Mouse (Mus musculus): ENCODE results near the gene Scarb1. TPM values are rescaled to one million over a fixed set of nuclear protein-coding genes. Genes with fewer than 3 reads are reported as not detected.

The Scarb1 gene
- polyA plus RNA-seq, 1 experiment from 2014 or later: 30.1 TPM

DNA sequence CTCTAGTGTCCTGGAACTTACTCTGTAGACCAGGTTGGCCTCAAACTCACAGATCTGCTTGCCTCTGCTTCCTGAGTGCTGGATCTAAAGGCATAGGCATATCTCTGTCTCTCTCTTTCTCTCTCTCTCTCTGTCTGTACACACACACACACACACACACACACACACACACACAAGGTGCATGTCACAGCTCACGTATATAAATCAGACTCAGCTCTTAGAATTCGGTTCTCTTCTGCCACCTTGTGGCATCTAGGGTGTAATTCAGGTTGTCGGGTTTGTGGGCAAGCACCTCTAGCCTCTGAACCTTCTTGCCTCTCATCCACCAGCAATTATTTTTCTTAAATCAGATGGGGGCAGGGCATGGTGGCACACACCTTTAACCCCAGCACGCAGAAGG is 27.7 kb upstream of the Scarb1 start:
- Histone ChIP-seq H3K4me3 (ENCODE audit: low read depth, low read length) (no peak overlapping the region), H3K9me3 (ENCODE audit: control insufficient read depth, low read length) (no peaks in the 10 kb centered on the region), H3K36me3 (ENCODE audit: control insufficient read depth, insufficient read depth, low read length) (no peaks in the 10 kb centered on the region), H3K27ac (replicated peaks) (no peak overlapping the region), H3K27me3 (ENCODE audit: control insufficient read depth, insufficient read depth, low read length) (no peaks in the 10 kb centered on the region), H3K4me2 (replicated peaks; ENCODE audit: low read depth) (no peak overlapping the region), H3K9ac (ENCODE audit: low read length) (no peak overlapping the region), H3K4me1 (replicated peaks; ENCODE audit: control insufficient read depth, insufficient read depth) (no peaks in the 10 kb centered on the region)
- ATAC-seq (ENCODE audit: low FRiP score, low TSS enrichment) (peak; percentile 30), DNase-seq (ENCODE audit: low spot score) (peak; percentile 54)
- TF ChIP-seq CTCF (IDR thresholded peaks at IDR 0.05; ENCODE audit: low read depth) (peak; percentile 90), EP300 (optimal IDR thresholded peaks at IDR 0.05) (no peak)
- WGBS: 0% methylated on average over 4 of the region's 4 CpGs

DNA sequence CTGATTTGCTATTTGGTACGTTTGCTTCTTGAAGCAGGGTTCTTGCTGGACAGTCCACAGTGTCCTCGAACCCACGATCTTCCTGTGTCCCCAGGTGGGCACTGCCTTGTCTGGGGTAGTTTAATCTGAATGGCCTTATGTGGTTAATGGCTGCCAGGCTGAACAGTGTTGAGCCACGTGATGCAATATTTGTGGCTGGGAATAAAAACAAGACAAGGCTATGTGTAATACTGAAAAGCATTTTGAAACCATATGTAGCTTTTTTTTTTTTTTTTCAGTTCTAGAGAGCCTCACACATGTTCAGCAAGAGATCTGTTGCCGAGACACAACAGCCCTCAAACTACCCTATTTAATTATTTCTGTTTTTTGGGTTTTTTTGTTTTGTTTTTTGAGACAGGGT is 27.3 kb upstream of the Scarb1 start:
- DNase-seq (ENCODE audit: low spot score) (no peak), ATAC-seq (ENCODE audit: low FRiP score, low TSS enrichment) (no peak)
- Histone ChIP-seq H3K27ac (replicated peaks) (no peak overlapping the region), H3K36me3 (ENCODE audit: control insufficient read depth, insufficient read depth, low read length) (no peaks in the 10 kb centered on the region), H3K9ac (ENCODE audit: low read length) (no peak overlapping the region), H3K27me3 (ENCODE audit: control insufficient read depth, insufficient read depth, low read length) (no peaks in the 10 kb centered on the region), H3K4me3 (ENCODE audit: low read depth, low read length) (no peak overlapping the region), H3K4me1 (replicated peaks; ENCODE audit: control insufficient read depth, insufficient read depth) (no peaks in the 10 kb centered on the region), H3K9me3 (ENCODE audit: control insufficient read depth, low read length) (no peaks in the 10 kb centered on the region), H3K4me2 (replicated peaks; ENCODE audit: low read depth) (no peak overlapping the region)
- TF ChIP-seq EP300 (optimal IDR thresholded peaks at IDR 0.05) (no peak), CTCF (IDR thresholded peaks at IDR 0.05; ENCODE audit: low read depth) (no peak)
- 60% methylated on average over 5 of the region's 5 CpGs for WGBS

DNA sequence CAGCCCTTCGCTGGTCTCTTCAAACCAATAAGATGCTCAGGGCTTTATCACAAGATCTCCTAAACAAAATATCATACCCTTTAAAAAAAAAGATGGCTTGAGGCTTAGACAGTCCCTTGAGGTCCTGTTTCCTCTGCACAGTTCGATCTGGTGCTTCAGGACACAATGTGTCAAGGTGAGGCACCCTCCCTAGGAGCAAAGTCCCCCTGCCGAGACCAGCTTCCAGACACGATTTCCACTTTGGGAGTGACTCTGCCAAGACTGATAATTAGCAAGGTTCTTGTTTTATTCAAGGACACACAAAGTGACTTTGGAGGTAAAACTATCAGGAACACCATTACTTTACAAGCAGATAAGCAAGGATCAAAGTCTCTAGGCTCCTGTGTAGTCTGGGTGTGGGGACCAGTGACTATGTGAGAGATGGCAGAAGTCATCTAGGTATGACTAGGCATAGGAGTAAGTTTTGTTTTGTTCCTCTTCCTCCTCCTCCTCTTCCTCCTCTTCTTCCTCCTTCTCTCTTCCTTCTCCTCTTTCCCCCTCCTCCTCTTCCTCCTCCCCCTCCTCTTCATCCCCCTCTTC is 24.0 kb upstream of the Scarb1 start:
- Histone ChIP-seq H3K9ac (ENCODE audit: low read length) (no peak overlapping the region), H3K9me3 (ENCODE audit: control insufficient read depth, low read length) (no peaks in the 10 kb centered on the region), H3K4me3 (ENCODE audit: low read depth, low read length) (no peak overlapping the region), H3K36me3 (ENCODE audit: control insufficient read depth, insufficient read depth, low read length) (no peaks in the 10 kb centered on the region), H3K4me1 (replicated peaks; ENCODE audit: control insufficient read depth, insufficient read depth) (no peaks in the 10 kb centered on the region), H3K4me2 (replicated peaks; ENCODE audit: low read depth) (no peak overlapping the region), H3K27me3 (ENCODE audit: control insufficient read depth, insufficient read depth, low read length) (no peaks in the 10 kb centered on the region), H3K27ac (replicated peaks) (no peak overlapping the region)
- 61% methylated on average over 4 of the region's 4 CpGs for WGBS
- no peak for TF ChIP-seq CTCF (IDR thresholded peaks at IDR 0.05; ENCODE audit: low read depth)
- no peak for TF ChIP-seq EP300 (optimal IDR thresholded peaks at IDR 0.05)
- ATAC-seq (ENCODE audit: low FRiP score, low TSS enrichment) (peak; percentile 74), DNase-seq (ENCODE audit: low spot score) (no peak)

DNA sequence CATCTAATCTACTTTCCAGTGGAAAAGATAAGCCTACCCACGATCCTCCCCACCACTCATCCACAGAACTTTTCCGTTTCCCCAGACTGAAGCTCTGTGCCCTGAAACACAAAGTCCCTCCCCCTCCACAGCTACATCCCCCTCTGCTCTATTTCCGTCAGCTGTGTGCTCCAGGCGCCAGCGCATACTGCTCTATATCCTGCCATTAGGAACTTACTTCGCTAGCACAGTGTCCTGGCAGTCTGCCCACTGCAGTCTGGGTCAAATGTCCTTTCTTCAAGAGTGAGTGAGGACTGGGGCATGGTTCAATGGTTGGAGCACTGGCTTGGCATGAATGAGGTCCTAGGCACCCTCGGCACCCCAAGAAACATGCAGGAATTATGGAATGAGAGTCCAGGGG is 23.0 kb upstream of the Scarb1 start:
- no peaks in the 10 kb centered on the region for H3K4me1 ChIP-seq (replicated peaks; ENCODE audit: control insufficient read depth, insufficient read depth)
- H3K4me3 ChIP-seq (ENCODE audit: low read depth, low read length): no peak overlapping the region
- DNase-seq (ENCODE audit: low spot score): peak; percentile 52
- H3K9me3 ChIP-seq (ENCODE audit: control insufficient read depth, low read length): no peaks in the 10 kb centered on the region
- H3K36me3 ChIP-seq (ENCODE audit: control insufficient read depth, insufficient read depth, low read length): no peaks in the 10 kb centered on the region
- TF ChIP-seq CTCF (IDR thresholded peaks at IDR 0.05; ENCODE audit: low read depth) (no peak), EP300 (optimal IDR thresholded peaks at IDR 0.05) (no peak)
- ATAC-seq (ENCODE audit: low FRiP score, low TSS enrichment): peak; percentile 34; the same call in 1 of the 2 replicates
- WGBS: 53% methylated on average over 7 of the region's 7 CpGs
- H3K4me2 ChIP-seq (replicated peaks; ENCODE audit: low read depth): no peak overlapping the region
- H3K27ac ChIP-seq (replicated peaks): no peak overlapping the region
- H3K27me3 ChIP-seq (ENCODE audit: control insufficient read depth, insufficient read depth, low read length): no peaks in the 10 kb centered on the region
- H3K9ac ChIP-seq (ENCODE audit: low read length): no peak overlapping the region

DNA sequence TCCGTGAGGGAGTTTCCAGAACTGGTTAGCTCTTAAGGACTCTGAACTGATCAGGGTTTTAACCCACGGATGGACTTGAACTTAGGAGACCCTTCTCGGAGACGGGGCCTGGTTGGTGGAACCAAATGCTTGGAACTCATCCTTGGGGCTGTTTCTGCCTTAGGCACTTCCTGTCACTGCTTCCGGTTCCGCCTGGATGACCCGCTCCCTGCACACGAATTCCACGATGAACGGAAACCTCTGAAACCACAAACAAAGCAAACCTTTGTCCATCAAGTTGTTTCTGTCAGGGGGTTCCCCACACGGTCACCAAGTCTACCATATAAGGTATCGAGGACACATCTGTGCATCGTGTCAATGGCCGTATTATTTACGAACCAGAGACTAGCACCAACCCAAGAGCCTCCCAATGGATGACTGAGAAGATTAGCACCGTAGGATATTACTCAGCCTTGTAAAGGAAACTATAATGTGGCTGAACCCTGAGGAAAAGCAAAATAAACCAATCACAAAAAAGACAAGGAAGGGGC is 20.2 kb upstream of the Scarb1 start:
- Histone ChIP-seq H3K36me3 (ENCODE audit: control insufficient read depth, insufficient read depth, low read length) (no peaks in the 10 kb centered on the region), H3K27ac (replicated peaks) (no peak overlapping the region), H3K27me3 (ENCODE audit: control insufficient read depth, insufficient read depth, low read length) (no peaks in the 10 kb centered on the region), H3K4me1 (replicated peaks; ENCODE audit: control insufficient read depth, insufficient read depth) (no peaks in the 10 kb centered on the region), H3K4me2 (replicated peaks; ENCODE audit: low read depth) (no peak overlapping the region), H3K4me3 (ENCODE audit: low read depth, low read length) (no peak overlapping the region), H3K9me3 (ENCODE audit: control insufficient read depth, low read length) (no peaks in the 10 kb centered on the region), H3K9ac (ENCODE audit: low read length) (no peak overlapping the region)
- no peak for ATAC-seq (ENCODE audit: low FRiP score, low TSS enrichment)
- DNase-seq (ENCODE audit: low spot score): no peak
- TF ChIP-seq EP300 (optimal IDR thresholded peaks at IDR 0.05) (no peak), CTCF (IDR thresholded peaks at IDR 0.05; ENCODE audit: low read depth) (no peak)
- 75% methylated on average over 16 of the region's 16 CpGs for WGBS

DNA sequence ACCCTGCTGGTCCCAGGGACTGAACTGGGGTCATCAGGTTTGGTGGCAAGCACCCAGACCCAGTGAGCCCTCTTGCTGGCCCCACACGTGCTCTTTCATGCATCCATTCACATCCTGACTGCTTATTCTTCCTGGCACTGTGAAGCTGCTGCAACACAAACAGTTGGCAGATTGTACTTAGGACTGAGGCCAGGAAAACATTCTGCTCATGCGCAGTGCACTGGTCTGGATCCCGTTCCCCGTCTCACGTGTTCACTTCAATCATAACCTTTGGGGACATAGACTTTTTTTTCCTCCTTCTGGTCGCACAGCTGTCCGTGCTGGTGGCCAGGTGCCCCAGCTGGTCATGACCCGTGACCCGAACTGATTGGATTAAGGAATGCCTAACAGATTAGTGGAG is 19.7 kb upstream of the Scarb1 start:
- peak; percentile 25; the same call in 1 of the 2 replicates for ATAC-seq (ENCODE audit: low FRiP score, low TSS enrichment)
- Histone ChIP-seq H3K4me1 (replicated peaks; ENCODE audit: control insufficient read depth, insufficient read depth) (no peaks in the 10 kb centered on the region), H3K27me3 (ENCODE audit: control insufficient read depth, insufficient read depth, low read length) (no peaks in the 10 kb centered on the region), H3K4me3 (ENCODE audit: low read depth, low read length) (no peak overlapping the region), H3K27ac (replicated peaks) (no peak overlapping the region), H3K4me2 (replicated peaks; ENCODE audit: low read depth) (no peak overlapping the region), H3K9ac (ENCODE audit: low read length) (no peak overlapping the region), H3K9me3 (ENCODE audit: control insufficient read depth, low read length) (no peaks in the 10 kb centered on the region), H3K36me3 (ENCODE audit: control insufficient read depth, insufficient read depth, low read length) (no peaks in the 10 kb centered on the region)
- TF ChIP-seq EP300 (optimal IDR thresholded peaks at IDR 0.05) (no peak), CTCF (IDR thresholded peaks at IDR 0.05; ENCODE audit: low read depth) (no peak)
- DNase-seq (ENCODE audit: low spot score): no peak
- 60% methylated on average over 9 of the region's 9 CpGs for WGBS
